Mouse (Mus musculus) liver, embryonic 11.5 days (tissue): ENCODE results near the gene Kcne2. TPM values are rescaled to one million over a fixed set of nuclear protein-coding genes. Genes with fewer than 3 reads are reported as not detected.

Experiments
- ATAC-seq: fragments of 200-750 bp; cut with Nextera tagmentation; replicated peaks from 2 replicates; pipeline ENCODE4 v1.8.0; 2017; ENCODE audit warnings: moderate number of reproducible peaks, mild to moderate bottlenecking, moderate TSS enrichment, moderate library complexity; ENCODE audit not compliant: low FRiP score
- DNase-seq: peaks from one replicate; pipeline ENCODE4 v3.0.0-alpha.2; 2017; ENCODE audit warnings: low spot score
- H3K27ac ChIP-seq: fragments of 300-500 bp; sonication (generic); 2 replicates; pipeline ENCODE4 v1.5.1; 2014; ENCODE audit warnings: mild to moderate bottlenecking, low read depth, low read length, control low read depth
- H3K27me3 ChIP-seq: fragments of 300-500 bp; sonication (generic); replicated peaks from 2 replicates; pipeline ENCODE4 v1.6.1; 2014; ENCODE audit warnings: low read length, mixed read lengths; ENCODE audit not compliant: control insufficient read depth, insufficient read depth
- H3K36me3 ChIP-seq: fragments of 300-500 bp; sonication (generic); 2 replicates; pipeline ENCODE4 v1.6.1; 2014; ENCODE audit warnings: mild to moderate bottlenecking, low read length, moderate library complexity, mixed read lengths; ENCODE audit not compliant: control insufficient read depth, insufficient read depth
- H3K4me1 ChIP-seq: fragments of 300-500 bp; sonication (generic); replicated peaks from 2 replicates; pipeline ENCODE4 v1.6.1; 2014; ENCODE audit warnings: low read length, mixed read lengths; ENCODE audit not compliant: control insufficient read depth, insufficient read depth
- H3K4me2 ChIP-seq: fragments of 300-500 bp; sonication (generic); 2 replicates; pipeline ENCODE4 v1.6.1; 2014; ENCODE audit warnings: mild to moderate bottlenecking, control low read depth, moderate library complexity
- H3K4me3 ChIP-seq: fragments of 300-500 bp; sonication (generic); 2 replicates; pipeline ENCODE4 v1.5.1; 2014; ENCODE audit warnings: low read depth, low read length, control low read depth
- H3K9ac ChIP-seq: fragments of 300-500 bp; sonication (generic); 2 replicates; pipeline ENCODE4 v1.6.1; 2014; ENCODE audit warnings: low read depth, low read length, control low read depth
- H3K9me3 ChIP-seq: fragments of 300-500 bp; sonication (generic); 2 replicates; pipeline ENCODE4 v1.6.1; 2016; ENCODE audit warnings: low read length, inconsistent platforms, mixed read lengths; ENCODE audit not compliant: control insufficient read depth
- WGBS: fragments of 180-500 bp; shearing (Covaris S2); extraction: QIAGEN DNeasy Blood & Tissue Kit; methylation state at CpG from one replicate; pipeline ENCODE4 v1.1.7; 2014; 5-methylcytosine and 5-hydroxymethylcytosine counted together
- polyA plus RNA-seq: library from polyadenylated mRNA; unstranded; fragments of >200 nt; fragmentation: Nextera tagmentation; extraction: Ambion mirVana; gene quantifications from 2 replicates; pipeline ENCODE4 v1.2.1, GENCODE M21; 2014

The Kcne2 gene
- 0.26 TPM in 1 of 2 replicates, not detected in the other for polyA plus RNA-seq

GRCm38 (mm10) chr16:92292101-92292500 lies at the start of gene Kcne2:
Kcne2 (plus strand) TSS chr16:92292389.
- DNase-seq (no peak), ATAC-seq (no peak)
- no peak within 1 kb of the TSS for H3K9ac ChIP-seq
- no peaks in the 10 kb centered on the region for H3K36me3 ChIP-seq
- no peaks in the 10 kb centered on the region for H3K4me1 ChIP-seq
- peaks cover 5% of the 10 kb centered on the region; the same call in 1 of the 2 replicates for H3K27me3 ChIP-seq
- WGBS = 66% methylated on average over 10 of the region's 10 CpGs
- H3K4me3 ChIP-seq = no peak within 1 kb of the TSS
- no peaks in the 10 kb centered on the region for H3K9me3 ChIP-seq
- H3K27ac ChIP-seq = no peak within 1 kb of the TSS
- H3K4me2 ChIP-seq = no peak within 1 kb of the TSS

- no peak overlapping the region for H3K4me3 ChIP-seq
- no peak for DNase-seq
Observed at GRCm38 (mm10) chr16:92245909-92246308, 46.3 kb upstream of the Kcne2 start.

GRCm38 (mm10) chr16:92246974-92247373 lies 45.2 kb upstream of the Kcne2 start:
- no peaks in the 10 kb centered on the region for H3K27me3 ChIP-seq
- no peaks in the 10 kb centered on the region for H3K4me1 ChIP-seq
- DNase-seq (no peak), ATAC-seq (no peak)
- no peak overlapping the region for H3K9ac ChIP-seq
- no peak overlapping the region for H3K27ac ChIP-seq
- no peak overlapping the region for H3K4me2 ChIP-seq
- WGBS = 57% methylated on average over 2 of the region's 2 CpGs
- H3K4me3 ChIP-seq = no peak overlapping the region
- H3K36me3 ChIP-seq = no peaks in the 10 kb centered on the region
- H3K9me3 ChIP-seq = no peaks in the 10 kb centered on the region

More at GRCm38 (mm10) chr16:92245909-92246308, 46.3 kb upstream of the Kcne2 start:
- Histone ChIP-seq H3K9me3 (no peaks in the 10 kb centered on the region), H3K36me3 (no peaks in the 10 kb centered on the region), H3K4me2 (no peak overlapping the region), H3K9ac (no peak overlapping the region), H3K4me1 (no peaks in the 10 kb centered on the region), H3K27me3 (no peaks in the 10 kb centered on the region), H3K27ac (no peak overlapping the region)
- 26% methylated on average over 2 of the region's 2 CpGs for whole genome bisulfite sequencing
- no peak for ATAC-seq

- 64% methylated on average over 11 of the region's 11 CpGs for WGBS
- no peak overlapping the region for H3K4me2 ChIP-seq
- ATAC-seq = no peak
- no peak overlapping the region for H3K27ac ChIP-seq
- no peak overlapping the region for H3K4me3 ChIP-seq
- H3K4me1 ChIP-seq = no peaks in the 10 kb centered on the region
- H3K9ac ChIP-seq = no peak overlapping the region
- H3K9me3 ChIP-seq = no peaks in the 10 kb centered on the region
- no peaks in the 10 kb centered on the region for H3K27me3 ChIP-seq
- no peaks in the 10 kb centered on the region for H3K36me3 ChIP-seq
- no peak for DNase-seq
Observed at GRCm38 (mm10) chr16:92247700-92248099, 44.5 kb upstream of the Kcne2 start.

GRCm38 (mm10) chr16:92249681-92250080 lies 42.5 kb upstream of the Kcne2 start:
- H3K36me3 ChIP-seq = no peaks in the 10 kb centered on the region
- no peak overlapping the region for H3K27ac ChIP-seq
- no peak overlapping the region for H3K9ac ChIP-seq
- no peaks in the 10 kb centered on the region for H3K9me3 ChIP-seq
- 76% methylated on average over 3 of the region's 3 CpGs for WGBS
- H3K4me3 ChIP-seq = no peak overlapping the region
- 0 out of 2 replicates have a peak, but pooled peaks cover 4% of the 10 kb centered on the region for H3K27me3 ChIP-seq
- no peaks in the 10 kb centered on the region for H3K4me1 ChIP-seq
- DNase-seq (no peak), ATAC-seq (no peak)
- H3K4me2 ChIP-seq = no peak overlapping the region

GRCm38 (mm10) chr16:92250452-92250851 lies 41.7 kb upstream of the Kcne2 start:
- Histone ChIP-seq H3K27me3 (0 out of 2 replicates have a peak, but pooled peaks cover 4% of the 10 kb centered on the region), H3K9ac (no peak overlapping the region), H3K27ac (no peak overlapping the region), H3K9me3 (no peaks in the 10 kb centered on the region), H3K4me1 (no peaks in the 10 kb centered on the region), H3K4me3 (no peak overlapping the region), H3K4me2 (no peak overlapping the region), H3K36me3 (no peaks in the 10 kb centered on the region)
- ATAC-seq = no peak
- no peak for DNase-seq
- WGBS = 74% methylated on average over 5 of the region's 5 CpGs

GRCm38 (mm10) chr16:92254316-92254715 lies 37.9 kb upstream of the Kcne2 start:
- Histone ChIP-seq H3K4me1 (no peaks in the 10 kb centered on the region), H3K27me3 (0 out of 2 replicates have a peak, but pooled peaks cover 4% of the 10 kb centered on the region), H3K9ac (no peak overlapping the region), H3K9me3 (no peaks in the 10 kb centered on the region), H3K36me3 (no peaks in the 10 kb centered on the region), H3K4me2 (no peak overlapping the region), H3K27ac (no peak overlapping the region), H3K4me3 (no peak overlapping the region)
- 77% methylated on average over 3 of the region's 3 CpGs for WGBS
- no peak for ATAC-seq
- no peak for DNase-seq

- H3K9me3 ChIP-seq = no peaks in the 10 kb centered on the region
- 0 out of 2 replicates have a peak, but pooled peaks cover 2% of the 10 kb centered on the region for H3K27me3 ChIP-seq
- H3K4me3 ChIP-seq = no peak overlapping the region
- H3K36me3 ChIP-seq = no peaks in the 10 kb centered on the region
- no peak for DNase-seq
- no peaks in the 10 kb centered on the region for H3K4me1 ChIP-seq
- no peak overlapping the region for H3K4me2 ChIP-seq
- no peak for ATAC-seq
- no peak overlapping the region for H3K27ac ChIP-seq
- 78% methylated on average over 12 of the region's 12 CpGs for WGBS
- no peak overlapping the region for H3K9ac ChIP-seq
Observed at GRCm38 (mm10) chr16:92267861-92268260, 24.3 kb upstream of the Kcne2 start.

GRCm38 (mm10) chr16:92274516-92274915 lies 17.7 kb upstream of the Kcne2 start:
- DNase-seq = no peak
- Histone ChIP-seq H3K27ac (no peak overlapping the region), H3K36me3 (no peaks in the 10 kb centered on the region), H3K4me3 (no peak overlapping the region), H3K9ac (no peak overlapping the region), H3K9me3 (no peaks in the 10 kb centered on the region), H3K27me3 (no peaks in the 10 kb centered on the region), H3K4me2 (no peak overlapping the region), H3K4me1 (no peaks in the 10 kb centered on the region)
- ATAC-seq = no peak
- 79% methylated on average over 5 of the region's 5 CpGs for WGBS
